Mouse (Mus musculus) liver, adult 2 months (tissue): ENCODE measurements around the gene Rela.

Source experiments
- CTCF ChIP-seq: fragments of 200-500 bp; IDR thresholded peaks from 2 replicates; pipeline ENCODE4 v1.5.1; 2011; ENCODE audit warnings: low read depth, low read length, control low read depth
- POLR2A ChIP-seq: fragments of 200-500 bp; IDR thresholded peaks from 2 replicates; pipeline ENCODE4 v1.6.1; 2011; ENCODE audit warnings: low read length, control low read depth; ENCODE audit not compliant: insufficient read depth; ENCODE audit errors: extremely low read depth

DNA sequence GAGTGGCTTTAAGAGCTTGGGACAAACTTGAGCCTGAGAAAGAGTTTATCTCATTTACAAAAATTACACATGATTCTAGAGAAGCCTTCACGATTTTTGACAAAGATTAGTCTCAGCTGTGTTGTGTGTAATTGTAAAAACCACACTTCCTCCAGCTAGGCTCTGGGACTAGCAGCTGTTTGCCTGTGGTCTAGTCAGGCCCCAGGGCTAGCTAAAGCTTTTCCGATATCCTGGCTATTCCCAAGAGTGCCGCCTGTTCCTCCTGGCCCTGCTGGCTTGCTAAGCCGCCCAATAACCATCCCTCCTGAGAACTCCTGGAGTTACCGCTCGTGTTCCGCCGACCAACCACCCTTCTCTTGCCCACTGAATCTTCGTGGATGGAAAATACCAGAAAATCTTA is 5.2 kb upstream of the Rela start:
- TF ChIP-seq CTCF (no peak), POLR2A (no peak)
